Mouse (Mus musculus) ovary, postnatal 14 days (tissue): ENCODE results near the gene Aunip.

Experiments
- DNase-seq: peaks from one replicate; pipeline ENCODE4 v3.0.0; 2022; ENCODE audit warnings: low spot score

Aunip gene

GRCm38 (mm10) chr4:134510845-134511411 is at the start of gene Aunip:
Gene Aunip (plus strand): TSS chr4:134510999.
- peak; percentile 81 for DNase-seq

DNA sequence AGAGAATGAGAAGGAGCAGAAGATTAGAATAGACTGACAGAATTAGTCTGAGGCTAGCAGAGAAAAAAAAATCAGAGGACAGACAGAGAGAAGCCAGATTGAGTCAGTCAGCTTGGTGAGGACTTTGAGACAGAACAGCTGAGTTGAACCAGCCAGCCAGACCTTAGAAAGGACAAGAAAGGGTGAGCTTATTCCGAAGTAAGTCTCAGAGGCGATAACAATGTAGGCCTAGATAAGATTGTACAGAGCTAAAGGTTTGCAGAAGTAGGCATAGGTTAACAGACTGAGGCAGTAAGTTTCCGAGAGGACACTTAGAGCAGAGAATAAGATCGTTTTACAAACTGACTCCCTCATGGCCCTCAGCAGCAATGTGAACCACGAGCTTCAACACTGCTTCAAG is 49.5 kb upstream of the Aunip start:
- no peak for DNase-seq

DNA sequence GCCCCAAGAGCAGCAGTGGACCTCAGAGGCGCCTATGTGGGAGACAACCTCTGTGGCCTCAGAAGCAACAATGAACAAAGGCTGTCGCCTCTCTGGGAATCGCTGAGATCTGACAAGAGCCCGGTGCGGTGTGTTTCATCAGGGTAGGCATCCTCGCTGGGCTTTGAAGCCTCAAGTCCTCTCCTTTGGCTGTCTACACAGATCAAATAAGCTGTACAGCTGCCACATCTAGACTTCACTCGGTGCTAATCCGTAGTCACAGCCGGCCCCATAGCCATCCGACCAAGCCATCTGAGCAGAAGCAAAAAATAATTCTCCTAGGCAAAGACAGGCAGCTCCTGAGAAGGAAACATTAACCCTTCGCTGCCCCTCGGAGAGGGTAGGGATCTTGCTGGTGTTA is 45.0 kb upstream of the Aunip start:
- DNase-seq: no peak

DNA sequence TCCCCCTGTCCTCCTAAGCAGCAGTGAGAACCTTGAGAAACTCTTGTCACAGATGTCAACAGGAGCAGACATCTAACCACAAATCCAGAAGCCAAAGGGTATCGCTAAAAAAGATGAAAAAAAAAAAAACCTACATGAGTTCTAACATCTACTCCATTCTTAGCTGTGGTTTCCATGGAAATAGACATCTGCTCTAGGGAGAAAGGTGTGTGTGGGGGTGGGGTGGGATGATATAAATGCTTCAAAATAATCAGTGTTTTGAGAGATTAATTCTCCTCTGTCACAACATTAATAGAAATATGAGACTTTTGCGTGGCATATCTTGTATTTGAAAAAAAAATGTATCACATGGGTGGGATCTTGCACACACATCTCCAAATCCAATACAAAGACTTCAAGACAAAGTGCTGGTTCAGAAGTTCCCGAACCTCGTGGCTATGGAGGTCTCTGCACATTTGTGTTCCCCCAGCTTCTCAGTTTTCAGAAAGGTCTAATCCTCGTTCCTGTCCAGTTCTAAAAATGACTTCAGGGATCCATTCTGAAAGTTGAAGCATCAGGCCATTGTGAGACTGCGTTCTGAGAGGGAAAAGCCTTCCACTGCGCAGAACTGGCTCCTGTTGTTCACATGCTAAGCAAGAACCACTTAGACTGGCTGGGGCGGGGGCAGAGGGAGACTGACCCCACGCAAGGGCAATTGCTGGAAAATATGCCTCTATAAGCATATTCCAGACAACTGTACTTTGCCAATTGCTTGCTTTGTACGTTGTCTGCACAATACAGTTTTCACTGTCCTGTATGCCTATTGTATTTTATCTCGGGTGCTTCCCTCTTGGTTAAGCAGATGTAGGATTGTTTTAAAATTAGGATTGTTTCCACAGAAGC is 44.2 kb upstream of the Aunip start:
- no peak for DNase-seq

- no peak for DNase-seq
Observed at GRCm38 (mm10) chr4:134467435-134468214, 43.2 kb upstream of the Aunip start.

DNA sequence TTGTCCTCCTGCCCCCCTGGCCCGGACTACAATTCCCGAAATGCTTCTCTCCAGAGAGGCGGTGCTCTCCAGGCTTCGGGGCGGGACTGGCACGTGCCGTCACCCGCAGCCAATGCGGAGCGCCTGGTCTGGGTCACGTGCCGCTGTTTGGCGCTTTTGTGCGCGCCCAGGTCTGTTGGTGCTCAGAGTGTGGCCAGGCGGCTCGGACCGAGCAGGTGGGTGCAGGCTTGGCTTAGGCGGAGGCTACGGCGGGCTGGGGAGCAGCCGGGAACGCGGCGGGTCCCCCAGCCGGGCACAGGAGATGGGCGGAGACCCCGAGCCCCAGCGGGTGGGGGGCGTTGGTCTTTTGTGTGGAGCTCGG is 42.6 kb upstream of the Aunip start, which contains the start of gene Stmn1:
TSS of gene Stmn1 (plus strand) at position 106 of the 361 bp plus-strand sequence.
- DNase-seq: peak; percentile 83

- peak; percentile 92 for DNase-seq
Observed at GRCm38 (mm10) chr4:134468578-134469266, 42.1 kb upstream of the Aunip start.

DNA sequence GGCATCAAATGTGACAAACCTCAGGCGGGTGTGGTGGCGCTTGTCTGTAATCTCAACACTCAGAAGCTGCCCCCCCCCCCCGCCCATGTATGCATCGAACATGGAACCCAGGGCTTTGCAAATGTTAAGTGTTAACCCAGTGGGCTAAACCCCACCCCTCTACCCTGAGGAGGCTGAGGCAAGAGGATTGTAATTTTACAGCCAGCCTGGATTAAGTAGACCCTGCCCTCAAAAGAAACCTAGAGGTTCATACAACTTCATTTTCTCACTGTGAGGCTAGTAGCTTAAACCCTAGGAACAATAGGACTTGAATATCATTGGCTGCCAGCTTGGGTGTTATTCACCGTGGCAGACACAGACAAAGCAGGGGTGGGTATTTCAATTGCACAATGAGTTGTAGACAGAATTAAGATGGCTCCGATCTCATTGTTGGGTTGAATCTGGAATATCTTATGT is 41.4 kb upstream of the Aunip start:
- no peak for DNase-seq

DNA sequence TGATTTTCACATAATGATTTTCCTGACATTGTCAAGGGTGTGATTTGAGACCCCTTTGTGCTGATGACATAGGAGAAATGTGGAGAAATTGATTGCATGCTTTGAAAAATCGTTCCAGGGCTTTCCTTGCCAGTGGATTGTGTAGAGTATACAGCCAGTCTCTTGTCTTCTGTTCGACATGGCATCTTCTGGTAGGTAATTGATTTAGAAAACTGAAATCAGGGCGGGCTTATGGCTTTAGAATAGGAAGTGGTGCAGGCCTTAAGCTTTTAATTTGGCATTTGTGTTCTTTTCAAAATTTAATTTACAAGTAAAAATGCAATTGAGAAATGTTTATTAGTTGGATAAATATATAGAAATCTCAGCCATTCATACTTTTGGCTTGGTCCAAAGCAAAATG is 40.8 kb upstream of the Aunip start:
- DNase-seq: no peak

DNA sequence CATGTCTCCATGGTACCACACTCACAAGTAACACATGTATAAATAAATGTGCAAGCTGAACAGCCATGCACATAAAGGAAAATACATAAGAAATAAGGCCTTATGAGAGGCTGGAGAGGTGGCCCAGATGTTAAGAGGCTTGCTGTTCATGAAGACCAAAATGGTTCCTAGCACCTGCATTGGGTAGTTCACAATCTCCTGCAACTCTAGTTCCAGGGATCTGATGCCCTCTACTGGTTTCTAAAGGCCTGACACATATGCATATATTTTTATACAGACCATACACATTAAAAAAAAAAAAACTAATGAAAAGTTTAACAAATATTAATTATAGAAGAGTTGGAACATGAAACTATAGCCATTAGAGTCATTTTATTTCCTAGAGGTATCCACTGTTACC is 39.3 kb upstream of the Aunip start:
- no peak for DNase-seq

GRCm38 (mm10) chr4:134473764-134474163 is 37.0 kb upstream of the Aunip start:
- DNase-seq: no peak

GRCm38 (mm10) chr4:134474240-134474639 is 36.6 kb upstream of the Aunip start:
- DNase-seq: no peak

GRCm38 (mm10) chr4:134476899-134477298 is 33.9 kb upstream of the Aunip start:
- no peak for DNase-seq

DNA sequence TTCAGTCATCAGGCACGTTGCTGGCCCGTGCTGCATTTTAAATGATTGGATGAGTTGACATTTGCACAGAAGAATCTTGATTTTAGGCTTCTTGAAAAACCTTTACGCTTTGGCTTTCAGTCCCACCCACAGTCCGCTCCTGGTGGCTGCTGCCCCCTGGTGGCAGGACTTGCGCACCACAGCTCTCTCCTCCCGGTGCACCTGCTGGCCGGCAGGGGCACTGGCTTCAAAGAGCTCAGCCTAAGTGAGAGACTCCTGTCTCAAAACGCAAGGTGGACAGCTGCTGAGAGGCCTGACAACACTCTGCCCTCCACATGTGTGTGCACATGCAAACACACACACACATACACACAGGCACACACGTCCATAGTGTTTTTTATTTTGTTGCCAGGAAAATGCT is 32.8 kb upstream of the Aunip start:
- peak; percentile 98 for DNase-seq

- DNase-seq: no peak
Observed at GRCm38 (mm10) chr4:134479839-134480238, 31.0 kb upstream of the Aunip start.

DNA sequence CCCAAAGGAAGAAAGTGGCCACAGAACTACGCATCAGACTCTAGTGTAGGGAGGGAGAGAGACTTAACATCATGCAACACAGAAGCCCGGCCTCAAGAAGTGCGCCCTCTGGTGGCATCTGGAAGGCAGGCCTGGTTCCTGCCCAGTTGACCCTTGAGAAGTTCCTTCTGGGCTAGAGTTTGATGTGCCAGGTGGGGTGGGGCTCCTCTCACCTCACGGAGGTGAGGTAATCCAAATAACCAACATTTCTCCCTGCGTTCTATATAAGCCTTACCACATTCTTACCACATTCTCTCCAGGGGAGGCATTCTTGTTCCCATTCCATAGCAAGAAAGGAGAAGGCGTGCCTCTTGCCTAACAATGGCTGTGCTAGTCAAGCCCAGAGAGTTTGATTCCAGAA is 29.9 kb upstream of the Aunip start:
- DNase-seq: peak; percentile 65

DNA sequence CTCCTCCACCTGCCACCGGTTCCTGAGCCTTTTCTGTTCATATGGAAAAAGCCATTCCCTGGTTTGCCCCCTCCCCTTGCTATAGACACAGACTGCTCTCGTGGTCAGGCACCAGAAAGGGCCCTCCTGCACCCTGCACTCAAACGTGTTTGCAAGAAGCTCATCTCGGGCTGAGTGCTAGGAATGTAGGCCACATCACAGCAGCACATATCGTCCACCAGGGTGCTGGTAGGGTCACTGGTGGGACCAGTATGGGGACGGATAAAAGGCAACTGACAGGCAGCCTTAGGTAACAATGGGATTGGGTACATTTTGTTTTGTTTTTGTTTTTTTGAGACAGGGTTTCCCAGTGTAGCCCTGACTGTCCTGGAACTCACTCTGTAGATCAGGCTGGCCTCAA is 29.5 kb upstream of the Aunip start:
- DNase-seq: no peak

GRCm38 (mm10) chr4:134482442-134482841 is 28.4 kb upstream of the Aunip start:
- DNase-seq: no peak

DNA sequence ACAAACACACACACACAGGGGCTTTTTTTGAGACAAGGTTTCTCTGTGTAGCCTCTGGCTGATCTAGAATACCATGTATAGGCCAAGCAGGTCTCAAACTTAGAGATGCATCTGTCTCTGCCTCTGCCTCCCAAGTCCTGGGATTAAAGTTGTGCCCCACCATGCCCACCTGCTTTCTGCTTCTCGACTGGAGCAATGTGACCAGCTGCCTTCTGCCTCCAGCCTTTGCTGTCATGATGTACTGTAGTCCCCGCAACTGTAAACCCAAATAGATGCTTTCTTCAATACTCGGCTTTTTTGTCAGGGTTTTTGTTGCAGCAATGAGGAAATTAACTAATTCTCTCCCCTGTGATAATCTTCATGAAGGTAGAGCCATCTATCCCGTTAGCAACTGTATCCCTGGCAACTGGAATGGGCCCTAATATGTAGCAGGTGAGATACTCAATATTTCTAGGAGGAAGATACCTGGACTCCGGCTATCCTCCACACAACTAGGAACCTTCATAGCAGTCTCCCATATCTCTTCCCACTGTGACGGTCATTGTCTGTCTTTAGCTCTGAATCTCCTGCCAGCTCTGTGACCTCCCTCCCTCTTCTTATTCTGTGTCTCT is 27.6 kb upstream of the Aunip start:
- DNase-seq: no peak

DNA sequence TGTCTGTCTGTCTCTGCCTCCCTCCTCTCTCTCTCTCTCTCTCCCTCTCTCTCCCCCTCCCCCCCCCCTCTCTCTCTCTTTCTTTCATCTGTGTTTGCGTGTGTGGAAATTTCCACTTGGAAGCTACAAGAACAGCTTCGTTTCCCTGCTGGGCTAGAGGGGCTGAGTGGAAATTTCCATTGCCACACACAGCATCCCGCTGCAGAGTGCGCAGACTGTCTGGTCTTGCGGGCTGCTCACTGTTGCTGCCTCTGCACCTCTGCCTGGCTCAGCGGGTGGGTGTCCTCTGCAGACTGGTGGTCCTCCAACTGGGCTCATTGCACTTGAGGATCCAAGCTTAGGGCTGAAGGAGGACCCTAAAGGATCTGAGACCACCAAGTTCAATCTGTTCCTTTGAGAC is 27.1 kb upstream of the Aunip start:
- DNase-seq: no peak

GRCm38 (mm10) chr4:134484231-134484630 is 26.6 kb upstream of the Aunip start:
- no peak for DNase-seq
